Mouse (Mus musculus) cerebellum, adult 18-20 months (tissue): ENCODE measurements around the gene Mecr.

Source experiments
- DNase-seq, 2 experiments: peaks; one replicate each; pipeline ENCODE4 v3.0.0; 2021

Gene Mecr

DNA sequence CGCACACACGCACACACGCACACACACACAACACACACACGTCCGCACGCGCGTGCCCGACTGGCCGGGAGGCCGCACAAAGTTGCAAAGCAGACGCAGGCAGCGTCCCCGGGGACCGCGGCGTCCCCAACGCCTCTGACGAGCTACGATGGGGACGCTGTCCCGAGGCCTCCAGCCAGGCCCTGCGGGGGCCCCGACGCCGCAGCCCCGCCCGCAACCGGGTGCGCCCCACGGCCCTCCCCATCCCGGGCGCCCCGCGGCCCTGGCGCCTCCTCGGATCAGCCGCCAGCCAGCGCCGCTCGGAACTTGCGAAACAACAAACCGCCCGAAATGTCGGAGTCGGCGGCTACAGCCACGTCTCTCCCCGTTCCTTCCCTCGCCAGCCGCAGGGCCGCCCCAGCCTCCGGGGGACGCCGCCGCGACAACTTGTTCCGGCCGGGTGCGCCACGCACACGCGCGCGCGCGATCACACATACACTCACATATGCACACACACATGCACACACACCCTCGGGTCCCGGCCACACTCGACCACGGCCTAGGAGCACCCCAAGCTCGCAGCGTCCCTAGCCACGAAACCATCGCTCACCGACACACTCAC lies 6.3 kb upstream of the Mecr start:
- DNase-seq = peak; percentile 32 to 69

DNA sequence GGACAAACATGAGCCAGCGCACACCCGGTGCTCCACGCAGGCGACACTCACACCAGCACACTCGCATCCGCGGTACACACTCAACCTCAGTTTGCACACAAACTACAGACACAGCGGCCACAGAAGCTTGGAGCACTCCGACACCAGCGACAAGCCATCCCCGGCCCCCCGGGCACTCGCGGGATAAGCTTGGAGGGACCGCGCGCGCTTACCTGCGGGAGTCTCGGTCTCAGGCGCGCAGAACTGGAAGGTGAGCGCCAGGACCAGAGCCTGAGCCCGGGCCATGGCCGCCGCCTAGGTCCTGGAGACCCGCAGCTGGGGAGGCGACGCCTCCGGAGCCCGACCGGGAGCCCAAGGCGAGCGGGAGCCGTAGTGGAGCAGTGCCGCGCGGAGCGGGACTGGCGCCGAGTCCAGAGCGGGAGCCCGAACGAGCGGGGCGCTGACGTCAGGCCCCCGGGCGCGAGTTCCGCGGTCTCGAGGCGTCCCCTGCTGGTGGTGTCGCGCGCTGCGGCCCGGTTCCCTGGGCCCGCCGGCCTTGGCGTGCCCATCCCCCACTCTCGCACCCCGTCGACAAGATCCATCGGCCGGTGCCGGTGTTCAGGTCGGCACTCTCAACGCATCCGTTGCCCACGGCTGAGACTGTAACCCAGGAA lies 5.3 kb upstream of the Mecr start, which contains the start of gene Ptpru:
Gene Ptpru, minus strand, starts transcription at position 417 of the 653 bp plus-strand sequence.
- DNase-seq = peak; percentile 91 to 99

DNA sequence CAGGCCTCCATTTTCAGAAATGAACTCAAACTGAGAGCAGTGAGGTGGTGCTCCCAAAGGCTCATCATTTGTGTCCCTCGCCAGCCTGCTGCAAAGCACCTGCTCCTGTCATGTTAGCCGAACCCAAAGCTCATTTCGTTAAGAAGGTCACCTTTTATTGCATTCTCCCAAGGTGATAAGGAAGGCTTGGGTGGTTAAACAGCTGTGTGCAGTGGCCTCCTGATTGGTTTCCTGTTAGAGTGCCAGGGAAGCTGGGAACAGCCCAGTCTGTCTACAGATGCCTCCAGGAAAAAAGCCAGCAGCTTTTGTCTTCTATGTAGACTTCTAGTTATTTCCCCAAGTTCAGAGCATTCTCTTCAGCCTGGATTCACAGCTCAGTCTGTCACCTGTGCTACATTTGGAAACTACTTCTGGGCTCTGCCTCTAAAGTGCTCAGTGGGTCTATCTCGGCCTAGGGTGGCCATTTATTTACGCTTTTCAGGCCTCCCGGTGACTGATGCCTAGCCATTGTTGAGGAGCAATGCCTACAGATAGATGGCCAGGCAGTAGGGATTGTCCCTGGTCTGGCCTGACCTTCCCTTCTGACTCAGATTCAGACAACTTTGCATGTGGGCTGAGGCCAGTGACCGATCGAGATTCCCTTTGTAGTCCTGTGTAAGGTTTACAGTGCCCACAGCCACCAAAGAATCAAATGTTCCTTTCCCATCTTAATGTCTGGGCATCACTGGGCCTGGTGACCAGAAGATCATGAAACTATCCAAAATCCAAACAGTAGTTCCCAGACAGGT lies 2.9 kb downstream of the Mecr start:
- no peak for DNase-seq

DNA sequence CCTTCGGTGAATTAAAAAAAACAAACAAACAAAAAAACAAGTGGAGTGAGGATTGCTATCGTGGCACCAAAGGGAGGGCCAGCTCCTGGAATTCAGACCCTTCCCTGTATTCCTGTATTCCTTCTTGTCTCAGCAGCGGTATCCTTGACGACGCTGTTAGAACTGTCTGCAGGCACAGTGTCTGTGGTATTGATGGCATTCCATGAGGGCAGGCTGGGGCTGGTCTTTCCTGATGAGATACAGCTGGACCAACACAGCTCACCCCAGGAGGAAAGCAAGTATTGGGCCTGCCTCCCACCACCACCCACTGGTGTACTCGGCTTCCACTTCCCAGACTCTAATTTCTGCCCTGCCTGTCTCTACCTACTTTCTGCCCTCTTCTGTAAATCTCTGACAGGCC lies 4.8 kb downstream of the Mecr start:
- no peak for DNase-seq

DNA sequence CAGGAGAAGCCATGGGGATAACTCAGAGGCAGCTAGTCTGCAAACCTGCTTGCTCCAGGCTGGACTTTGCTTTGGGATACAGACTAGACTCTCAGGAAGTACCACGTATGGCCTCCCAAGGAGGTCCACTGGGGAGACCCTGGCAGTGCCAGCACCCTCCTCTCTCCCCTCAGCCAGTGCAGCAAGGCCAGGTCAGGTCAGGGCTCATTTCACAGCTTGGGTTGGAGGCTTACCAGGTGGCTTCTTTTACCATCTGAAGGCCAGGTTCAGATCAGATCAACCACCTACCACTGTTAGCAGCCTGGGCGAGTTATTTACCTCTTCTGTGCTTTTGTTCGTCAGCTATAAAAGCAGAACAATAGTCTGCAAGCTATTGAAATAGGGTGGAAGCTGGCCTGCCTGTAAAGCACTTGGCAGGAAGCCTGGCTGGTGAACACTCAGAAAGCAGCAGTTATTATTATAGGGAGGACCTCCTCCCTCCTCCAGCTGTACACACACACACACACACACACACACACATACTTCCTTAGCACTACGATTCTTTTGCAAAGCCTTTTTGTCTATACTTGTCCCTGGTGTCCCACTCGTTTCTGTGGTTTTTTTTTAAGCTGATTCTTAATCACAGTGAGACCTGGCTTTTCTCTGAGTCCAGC lies 6.8 kb downstream of the Mecr start:
- DNase-seq = no peak

DNA sequence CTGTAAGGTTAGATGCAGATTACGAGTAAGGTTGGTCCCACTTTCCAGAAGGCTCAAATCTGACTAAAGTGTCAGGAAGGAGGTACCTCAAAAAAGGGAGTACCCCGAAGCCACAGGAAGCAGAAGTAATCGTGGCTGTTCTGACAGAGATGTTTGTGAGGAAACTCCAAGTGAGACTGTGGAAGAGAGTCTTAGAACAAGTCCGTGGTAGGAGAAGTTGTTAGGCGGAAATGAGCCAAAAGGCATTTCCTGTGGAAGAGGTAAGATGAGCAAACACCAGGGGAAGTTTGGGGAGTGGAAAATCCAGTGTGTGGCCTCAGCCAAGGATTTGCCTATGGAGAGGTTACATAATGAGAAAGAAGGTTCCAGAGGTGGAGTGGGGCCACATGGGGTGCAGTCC lies 11.7 kb downstream of the Mecr start:
- no peak for DNase-seq

DNA sequence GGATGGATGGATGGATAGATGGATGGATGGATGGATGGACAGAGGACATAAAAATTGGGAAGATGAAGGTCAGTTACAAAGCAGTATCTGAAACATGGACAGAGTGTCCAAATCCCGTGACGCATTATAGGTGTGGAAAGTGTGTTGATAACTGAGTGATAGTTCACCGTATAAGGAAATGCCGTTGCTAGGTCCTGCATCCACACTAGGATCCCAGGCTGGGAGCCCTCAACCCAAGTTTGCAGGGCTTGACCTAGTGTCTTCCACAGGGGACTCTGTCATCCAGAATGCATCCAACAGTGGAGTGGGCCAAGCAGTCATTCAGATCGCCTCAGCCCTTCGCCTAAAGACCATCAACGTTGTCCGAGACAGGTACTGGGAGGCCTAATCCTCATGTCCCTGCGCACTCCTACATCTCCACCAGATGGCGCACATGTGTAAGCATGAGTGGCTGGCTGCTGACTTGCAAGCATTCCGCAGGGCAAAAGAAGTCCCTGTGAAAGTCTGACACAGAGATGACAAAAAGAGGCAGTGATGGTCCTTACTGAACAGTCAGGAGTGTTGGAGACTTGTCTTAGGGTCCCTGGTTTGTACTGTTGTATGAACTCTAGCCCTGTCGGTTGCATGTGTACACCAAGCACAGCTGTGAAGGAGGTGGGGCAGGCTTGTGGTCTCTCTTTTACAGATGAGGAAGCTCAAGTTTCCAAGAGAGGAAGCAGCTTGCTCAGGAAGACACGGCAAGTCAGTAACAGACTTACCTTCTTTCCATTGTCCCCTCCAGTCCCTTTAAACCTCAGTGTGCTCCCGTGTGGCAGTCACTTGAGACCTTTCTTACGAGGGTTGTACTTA lies 17.4 kb downstream of the Mecr start:
- DNase-seq = peak; percentile 83 to 84

DNA sequence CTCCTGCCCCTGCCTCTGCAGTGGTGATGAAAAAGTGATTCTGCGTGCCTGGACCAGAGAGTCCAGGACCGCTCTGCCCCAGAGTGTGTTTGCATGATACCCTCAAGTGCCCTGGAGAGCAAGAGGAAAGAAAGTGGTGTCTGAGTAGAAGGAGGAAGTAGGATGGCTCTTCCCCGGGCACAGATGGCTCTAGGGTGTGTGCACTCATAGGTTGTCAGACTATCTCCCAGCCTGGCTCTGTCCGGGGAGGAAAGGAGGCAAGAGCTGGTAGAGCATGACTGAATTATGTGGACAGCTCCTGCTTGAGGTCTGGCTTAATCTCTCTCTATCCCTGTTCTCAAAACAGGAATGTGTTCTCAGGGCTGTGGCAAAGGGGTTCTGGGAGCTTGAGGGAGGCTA lies 18.1 kb downstream of the Mecr start:
- no peak for DNase-seq

DNA sequence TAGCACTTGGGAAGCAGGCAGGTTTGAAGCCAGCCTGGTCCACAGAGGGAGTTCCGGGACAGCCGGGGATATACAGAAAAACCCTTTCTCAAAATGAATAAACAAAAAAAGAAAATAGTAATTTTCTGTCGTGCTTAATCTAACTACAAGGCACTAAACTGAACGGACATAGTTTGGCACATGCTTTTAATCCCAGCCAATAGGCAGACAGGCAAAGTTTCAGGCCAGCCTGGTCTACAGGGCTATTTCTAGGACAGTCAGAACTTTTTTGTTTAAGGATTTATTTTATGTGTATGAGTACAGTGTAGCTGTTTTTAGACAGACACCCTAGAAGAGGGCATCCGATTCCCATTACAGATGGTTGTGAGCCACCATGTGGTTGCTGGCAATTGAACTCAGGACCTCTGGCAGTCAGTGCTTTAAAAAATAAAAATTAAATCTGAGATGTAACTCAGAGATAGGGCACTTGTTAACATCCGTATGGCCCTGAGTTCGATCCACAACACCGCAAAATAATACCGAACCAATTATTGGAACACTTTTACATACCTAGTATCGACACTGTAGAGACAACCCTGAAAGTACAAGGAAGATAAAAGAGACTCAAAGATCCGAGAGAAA lies 29.5 kb downstream of the Mecr start:
- no peak for DNase-seq

DNA sequence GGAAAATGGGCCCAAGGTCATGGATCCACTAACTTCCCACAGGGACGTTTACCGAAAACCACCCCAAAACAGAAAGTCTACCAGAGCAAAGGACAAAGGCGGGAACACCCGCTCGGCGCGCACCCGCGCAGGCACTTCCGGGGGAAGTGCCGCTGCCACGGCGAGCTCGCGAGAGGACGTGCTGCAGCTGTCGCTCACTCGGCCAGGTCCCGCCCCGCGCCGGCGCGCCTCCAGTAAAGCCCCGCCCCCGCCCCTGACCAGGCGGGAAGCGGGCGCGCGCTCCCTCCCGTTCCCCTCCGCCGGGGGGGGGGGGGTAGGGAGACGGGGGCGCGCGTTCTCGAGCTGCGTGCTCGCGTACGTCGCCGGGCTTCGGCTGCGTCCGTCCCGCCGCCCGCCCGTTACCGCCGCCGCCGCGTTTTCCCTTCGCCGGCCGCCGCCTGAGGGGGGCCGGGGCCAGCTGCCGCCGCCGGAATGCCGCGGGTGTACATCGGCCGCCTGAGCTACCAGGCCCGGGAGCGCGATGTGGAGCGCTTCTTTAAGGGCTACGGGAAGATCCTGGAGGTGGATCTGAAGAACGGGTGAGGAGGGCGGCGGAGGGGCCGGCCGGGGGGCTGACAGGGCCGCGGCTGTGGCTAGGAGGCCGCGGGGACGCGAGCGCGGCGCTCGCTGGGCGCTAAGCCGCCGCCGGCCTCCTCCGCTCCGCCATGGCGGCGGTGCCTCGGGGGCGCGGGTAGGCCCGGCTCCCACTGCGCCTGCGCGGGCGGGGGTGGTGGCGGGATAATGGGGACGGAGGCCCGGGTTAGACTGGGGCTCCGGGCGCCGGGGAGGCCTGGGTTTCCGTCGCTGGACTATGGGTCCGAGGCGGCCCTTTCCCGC lies 30.3 kb downstream of the Mecr start, which contains the start of gene Srsf4:
Gene Srsf4, plus strand, starts transcription at position 325 of the 876 bp plus-strand sequence.
- peak; percentile 91 to 95 for DNase-seq

DNA sequence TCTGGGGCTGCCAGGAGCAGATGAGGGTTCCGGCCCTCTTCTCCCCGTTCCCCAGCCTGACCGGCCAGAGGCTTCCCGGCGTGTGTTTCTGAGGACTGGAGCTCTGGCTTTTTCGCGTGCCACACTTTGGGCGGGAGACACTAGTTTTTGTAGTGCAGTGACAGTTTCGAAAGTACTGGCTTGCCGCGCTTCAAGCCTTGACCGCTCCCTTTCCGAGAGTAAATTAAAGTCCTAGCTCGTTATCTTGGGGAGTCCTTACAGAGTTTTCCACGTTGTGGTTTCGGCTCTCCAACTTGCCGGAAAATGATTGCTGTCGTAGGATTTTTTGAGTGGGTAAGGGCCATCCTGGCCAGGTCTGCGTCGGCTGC lies 30.9 kb downstream of the Mecr start:
- no peak for DNase-seq

DNA sequence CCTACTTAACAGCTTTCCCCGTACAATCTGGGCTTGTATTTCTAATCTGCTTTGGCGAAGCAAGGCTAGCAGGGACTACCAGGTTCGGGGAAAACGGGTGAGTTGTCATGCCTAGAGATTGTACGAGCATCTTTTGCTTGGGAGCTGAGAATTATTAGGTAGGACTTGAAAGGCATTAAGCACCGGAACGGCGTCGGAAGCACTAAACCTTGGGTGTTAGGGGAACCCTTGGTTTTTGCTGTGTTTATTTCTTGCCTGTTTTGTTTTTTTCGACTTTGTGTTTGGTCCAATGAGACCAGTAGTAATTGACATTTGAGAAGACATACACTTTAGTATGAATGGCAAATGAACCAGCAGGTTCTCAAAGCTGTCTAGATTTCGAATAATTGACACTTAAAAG lies 31.3 kb downstream of the Mecr start:
- no peak for DNase-seq

DNA sequence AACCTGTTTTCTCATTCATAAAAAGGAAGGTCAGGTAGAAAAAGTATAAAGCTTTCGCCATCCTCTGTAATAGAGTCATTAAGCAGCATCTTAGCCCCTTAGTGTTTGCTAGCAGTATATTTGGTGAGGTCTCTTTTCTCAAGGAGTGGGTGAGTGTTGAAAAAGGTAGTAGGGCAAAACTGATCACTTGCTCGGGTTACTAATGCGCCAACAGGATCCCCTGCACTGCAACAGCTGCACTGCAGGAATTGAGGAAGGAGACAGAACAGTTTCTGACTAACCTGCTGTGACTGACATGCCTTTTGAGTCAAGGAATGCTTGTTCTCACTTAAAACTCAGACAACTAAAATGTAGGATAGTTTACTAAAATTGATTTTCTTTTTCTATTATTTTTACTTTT lies 32.0 kb downstream of the Mecr start:
- no peak for DNase-seq

DNA sequence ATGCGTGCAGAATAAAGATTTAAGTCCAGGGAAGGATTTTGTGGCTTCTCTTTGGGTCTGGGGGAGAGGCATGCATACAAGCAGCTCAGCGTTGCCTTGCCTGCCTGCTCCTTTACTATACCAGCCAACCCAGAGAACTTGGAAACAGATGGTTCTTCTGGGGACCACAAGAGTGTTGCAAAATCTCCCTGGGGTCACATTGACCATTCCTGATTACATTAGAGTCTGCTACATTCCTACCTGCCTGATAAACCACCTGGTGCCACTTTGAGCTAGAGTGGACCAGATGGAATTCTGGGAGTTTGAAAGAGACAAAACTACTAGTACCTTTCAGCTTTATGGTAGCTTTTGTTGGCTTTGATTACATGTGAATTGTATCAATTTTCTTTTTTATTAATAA lies 33.6 kb downstream of the Mecr start:
- DNase-seq = no peak

DNA sequence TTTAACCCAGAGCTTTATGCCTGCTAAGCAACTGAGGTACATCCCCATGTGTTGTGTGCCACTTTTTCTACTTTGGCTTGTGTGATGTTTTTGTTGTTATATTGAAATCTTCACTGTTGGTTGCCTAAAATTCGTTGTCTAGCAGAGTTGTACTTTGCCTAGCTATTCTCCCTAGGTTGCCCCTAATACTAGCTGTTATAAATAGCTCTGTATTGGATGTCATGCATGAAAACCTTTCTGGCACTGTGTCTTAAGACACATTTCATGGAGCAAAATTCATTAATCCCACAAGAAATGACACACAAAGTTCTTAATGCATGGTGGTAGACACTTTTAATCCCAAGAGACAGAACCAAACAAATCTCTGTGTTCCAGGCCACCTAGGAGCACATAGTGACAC lies 36.4 kb downstream of the Mecr start:
- DNase-seq = no peak

DNA sequence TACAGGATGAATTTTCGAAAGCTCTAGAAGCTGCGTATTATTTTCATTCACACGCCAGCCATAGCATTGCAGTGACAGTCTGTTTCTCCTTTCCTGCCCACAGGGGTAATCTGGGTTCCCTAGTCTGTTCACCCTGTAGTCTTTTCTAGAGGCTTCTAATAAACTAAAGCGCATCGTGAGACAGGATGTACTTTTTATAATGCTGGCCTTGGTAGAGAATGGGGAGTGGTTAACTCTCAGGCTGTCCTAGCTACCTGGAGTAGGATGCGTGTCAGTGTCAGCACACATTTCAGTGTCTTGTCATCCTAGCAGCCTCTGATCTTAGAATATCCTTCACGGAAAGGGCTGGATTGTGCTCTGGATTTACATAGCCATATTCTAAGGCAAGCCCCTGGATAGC lies 38.0 kb downstream of the Mecr start:
- DNase-seq = no peak

DNA sequence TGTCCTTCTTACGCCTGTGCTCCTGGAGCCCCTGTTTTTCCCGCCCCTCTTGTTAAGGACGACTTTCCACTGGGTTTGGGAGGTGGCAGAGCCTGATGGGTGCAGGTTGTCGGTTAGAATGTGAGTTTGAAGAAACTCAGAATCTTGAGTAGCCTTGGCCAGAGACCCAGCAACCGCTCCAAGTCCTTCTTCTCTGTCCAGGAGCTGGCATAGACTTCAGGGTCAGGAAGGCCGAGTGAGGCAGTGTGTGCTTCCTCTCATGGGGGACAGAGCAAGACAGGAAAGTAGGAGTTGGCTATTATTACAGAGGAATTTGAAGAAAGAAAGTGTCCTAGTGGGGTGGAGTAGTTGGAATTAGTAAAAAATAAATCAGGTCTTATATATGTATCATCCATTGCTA lies 40.3 kb downstream of the Mecr start:
- no peak for DNase-seq

DNA sequence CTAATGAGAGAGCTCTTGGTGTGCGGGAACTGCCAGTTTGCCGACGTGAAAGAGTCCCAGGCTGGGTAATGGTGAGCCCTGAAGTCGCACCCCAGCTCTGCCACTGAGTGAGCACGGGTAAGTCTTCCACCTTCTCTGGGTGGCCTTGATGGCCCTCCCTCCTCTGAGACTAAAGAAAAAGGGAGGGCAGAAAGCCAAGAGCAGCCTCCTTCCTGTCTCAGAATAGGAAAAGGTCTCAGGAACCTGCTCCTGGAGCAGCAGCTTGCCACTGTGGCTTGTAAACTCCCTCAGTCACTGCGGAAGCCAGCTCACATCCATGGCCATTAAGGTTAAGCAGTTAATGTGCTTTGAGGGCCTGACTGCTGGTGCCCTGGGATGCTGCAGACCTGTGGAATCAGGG lies 42.1 kb downstream of the Mecr start:
- no peak for DNase-seq

DNA sequence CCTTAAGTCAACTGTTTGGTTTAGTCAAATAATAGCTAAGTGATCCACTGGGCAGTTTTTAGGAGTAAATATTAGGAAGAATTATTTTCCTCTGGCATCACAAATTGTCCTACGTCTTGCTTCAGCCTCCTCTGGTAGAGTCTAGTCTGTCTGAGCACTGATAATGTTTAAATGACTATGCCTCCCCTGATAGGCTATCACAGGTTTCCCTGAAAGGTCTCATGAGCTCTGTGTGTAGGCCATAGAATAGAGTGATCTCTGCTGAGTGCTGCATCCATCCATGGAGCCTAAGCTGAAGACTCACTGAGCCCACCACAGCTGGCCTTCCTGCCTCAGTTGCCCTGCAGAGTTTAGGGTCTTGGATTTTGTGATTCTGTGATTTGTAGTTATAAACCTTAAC lies 45.3 kb downstream of the Mecr start:
- no peak for DNase-seq

DNA sequence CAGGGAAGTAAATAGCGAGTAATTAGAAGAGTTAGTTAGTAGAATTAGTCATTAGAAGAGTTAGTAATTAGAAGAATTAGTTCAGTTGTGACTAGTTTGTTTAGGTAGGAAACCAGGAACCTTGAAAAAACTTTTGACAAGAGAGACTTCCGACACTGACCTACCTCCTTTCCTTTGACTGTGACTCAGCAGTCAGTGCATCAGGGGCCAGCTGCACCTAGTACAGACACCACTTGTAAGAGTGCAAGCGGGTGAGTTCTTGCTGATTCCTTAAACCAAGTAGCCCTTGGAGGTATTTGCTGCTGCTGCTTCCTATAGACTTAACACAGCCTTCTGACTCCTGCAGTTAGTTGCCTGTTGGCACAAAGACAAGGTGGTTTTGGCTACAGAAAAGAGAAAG lies 47.4 kb downstream of the Mecr start:
- no peak for DNase-seq

DNA sequence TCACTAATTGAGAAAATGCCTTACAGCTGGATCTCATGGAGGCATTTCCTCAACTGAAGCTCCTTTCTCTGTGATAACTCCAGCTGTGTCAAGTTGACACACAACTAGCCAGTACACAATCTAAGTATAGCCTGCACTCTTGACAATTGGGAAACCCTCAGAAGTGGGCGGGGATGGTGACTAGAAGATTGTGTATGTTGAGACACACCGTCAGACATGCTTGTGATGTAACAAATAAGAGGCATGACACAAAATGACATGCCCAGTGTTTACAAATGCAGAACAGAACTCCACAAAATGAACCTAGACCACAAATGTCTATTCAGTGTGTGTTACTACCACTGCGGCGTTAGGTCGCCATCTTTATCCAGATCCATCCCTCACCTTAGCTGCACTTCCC lies 53.8 kb downstream of the Mecr start:
- no peak for DNase-seq
